In genomic region chr14:54445476-54445875, GRCm38 (mm10) we compare ENCODE assay signal across 13 mouse cellular contexts. TPM values are rescaled to one million over a fixed set of nuclear protein-coding genes. Genes with fewer than 3 reads are reported as not detected.
A peak's percentile ranks its signal among the peaks of the same experiment; 100 is the strongest.
DNase-seq lines count a peak whose midpoint lies in the region; ATAC-seq and TF ChIP-seq lines count a peak whose summit lies in the region.
"Had no signal": no experiment of that assay in that cellular context is flagged by ENCODE, and none has a peak within 500 bp of the region (broad histone marks: within the 10 kb centered on the region; RNA-seq: fewer than 3 reads in every experiment).

No protein-coding gene starts in this region.

- peak; percentile 28; the same call in 1 of the 2 replicates for ATAC-seq in liver, embryonic 12.5 days
- no peak for ATAC-seq in limb, embryonic 15.5 days (ENCODE audit: insufficient number of reproducible peaks, low FRiP score, low TSS enrichment, low read depth)
- no peak for ATAC-seq in megakaryocyte, adult 5-6 weeks (ENCODE audit: poor library complexity, severe bottlenecking)
- ATAC-seq: activated CD4-positive, CD25-positive, alpha-beta regulatory T cell, adult 4 months had no signal

- H3K36me3 ChIP-seq in liver, embryonic 12.5 days: peaks cover 4% of the 10 kb centered on the region; the same call in 1 of the 2 replicates
- H3K36me3 ChIP-seq in limb, embryonic 15.5 days: peaks cover 13% of the 10 kb centered on the region

- peak overlapping the region; percentile 41; the same call in 1 of the 2 replicates for H3K27ac ChIP-seq in liver, embryonic 12.5 days
- peak overlapping the region; percentile 59 for H3K27ac ChIP-seq in embryonic fibroblast, embryonic 13.5 days (ENCODE audit: insufficient read depth, low read length)
- peak overlapping the region; percentile 63 for H3K27ac ChIP-seq in limb, embryonic 15.5 days
- H3K27ac ChIP-seq: embryonic facial prominence, embryonic 10.5 days; kidney, embryonic 15.5 days had no signal

- H3K4me1 ChIP-seq in liver, embryonic 12.5 days: peaks cover 42% of the 10 kb centered on the region
- peaks cover 27% of the 10 kb centered on the region for H3K4me1 ChIP-seq in embryonic fibroblast, embryonic 13.5 days (ENCODE audit: control insufficient read depth, insufficient read depth, low read length)
- H3K4me1 ChIP-seq in limb, embryonic 15.5 days: peaks cover 42% of the 10 kb centered on the region

- no peaks in the 10 kb centered on the region for H3K9me3 ChIP-seq in liver, embryonic 12.5 days (replicated peaks)
- no peaks in the 10 kb centered on the region for H3K9me3 ChIP-seq in limb, embryonic 15.5 days
- H3K9me3 ChIP-seq: embryonic facial prominence, embryonic 10.5 days; kidney, embryonic 15.5 days had no signal

- DNase-seq in gastrocnemius, adult 18-20 months (ENCODE audit: low spot score): peak; percentile 37
- DNase-seq in gastrocnemius, adult 8-10 months (ENCODE audit: low spot score in 2 of 2): no peak
- DNase-seq in liver: no peak
- DNase-seq in thymus, postnatal 4 days: no peak
- DNase-seq: cerebellum, adult 8-10 months had no signal

- H3K27me3 ChIP-seq in liver, embryonic 12.5 days (replicated peaks): peaks cover 9% of the 10 kb centered on the region
- no peaks in the 10 kb centered on the region for H3K27me3 ChIP-seq in limb, embryonic 15.5 days
- H3K27me3 ChIP-seq: kidney, embryonic 15.5 days had no signal

- no peak for TF ChIP-seq POLR2A in embryonic fibroblast, embryonic 13.5 days (IDR thresholded peaks at IDR 0.05; ENCODE audit: low read depth, low read length)

- 56% methylated on average over 3 of the region's 3 CpGs for WGBS in liver, embryonic 12.5 days (ENCODE audit: insufficient replicate concordance)
- WGBS in limb, embryonic 15.5 days: 44% methylated on average over 3 of the region's 3 CpGs

- TF ChIP-seq CTCF in embryonic fibroblast, embryonic 13.5 days (IDR thresholded peaks at IDR 0.05; ENCODE audit: borderline replicate concordance, insufficient read depth, low read length): no peak

- no peak overlapping the region for H3K4me3 ChIP-seq in liver, embryonic 12.5 days
- no peak overlapping the region for H3K4me3 ChIP-seq in embryonic fibroblast, embryonic 13.5 days (ENCODE audit: insufficient read depth, low read length)
- H3K4me3 ChIP-seq in limb, embryonic 15.5 days: no peak overlapping the region
- H3K4me3 ChIP-seq: embryonic facial prominence, embryonic 10.5 days; kidney, embryonic 15.5 days had no signal

- no peak overlapping the region for H3K4me2 ChIP-seq in liver, embryonic 12.5 days
- no peak overlapping the region for H3K4me2 ChIP-seq in limb, embryonic 15.5 days
- H3K4me2 ChIP-seq: kidney, embryonic 15.5 days had no signal

- peak overlapping the region; percentile 12; the same call in 1 of the 2 replicates for H3K9ac ChIP-seq in liver, embryonic 12.5 days
- no peak overlapping the region for H3K9ac ChIP-seq in limb, embryonic 15.5 days
- H3K9ac ChIP-seq: kidney, embryonic 15.5 days had no signal

RNA-seq across cellular contexts. Expression of gene Mmp14, which starts 14.1 kb away (rescaled TPM):
- total RNA-seq in gastrocnemius, adult 18-20 months (2021): 10 to 100 TPM in 1 of 2 experiments, 1 to 10 TPM in 1; 7.3 to 10.6 TPM
- 1 to 10 TPM; 2.8 to 6.3 (median 3.7) TPM for total RNA-seq in gastrocnemius, adult 8-10 months (2022)
- polyA plus RNA-seq in liver, embryonic 12.5 days (2016; fragmentation: Nextera tagmentation; extraction: Ambion mirVana): 36.7 and 38.2 TPM in 2 replicates
- 618 and 779 TPM in 2 replicates for polyA plus RNA-seq in embryonic fibroblast, embryonic 13.5 days (2011; ENCODE audit: insufficient read length, low read depth, missing spikeins)
- 245 and 272 TPM in 2 replicates for polyA plus RNA-seq in limb, embryonic 15.5 days (2015; fragmentation: Nextera tagmentation; extraction: Ambion mirVana)
- total RNA-seq in megakaryocyte, adult 5-6 weeks (2015): 0.66 and 1.1 TPM in 2 replicates
- 0.61 TPM in 1 of 2 replicates, not detected in the other for total RNA-seq in megakaryocyte, adult 5-6 weeks (2017)
- total RNA-seq: monocyte, adult 5-6 weeks had no signal

RNA-seq across cellular contexts. Expression of gene Lrp10, which starts 18.5 kb away (rescaled TPM):
- 10 to 100 TPM; 28.5 to 31.2 TPM for total RNA-seq in gastrocnemius, adult 18-20 months (2021)
- total RNA-seq in gastrocnemius, adult 8-10 months (2022): 10 to 100 TPM; 23.5 to 34.0 (median 29.5) TPM
- 31.2 and 32.9 TPM in 2 replicates for polyA plus RNA-seq in liver, embryonic 12.5 days (2016; fragmentation: Nextera tagmentation; extraction: Ambion mirVana)
- 85.6 and 98.2 TPM in 2 replicates for polyA plus RNA-seq in embryonic fibroblast, embryonic 13.5 days (2011; ENCODE audit: insufficient read length, low read depth, missing spikeins)
- polyA plus RNA-seq in limb, embryonic 15.5 days (2015; fragmentation: Nextera tagmentation; extraction: Ambion mirVana): 42.8 and 46.4 TPM in 2 replicates
- total RNA-seq in megakaryocyte, adult 5-6 weeks (2015): 29.9 and 31.2 TPM in 2 replicates
- total RNA-seq in megakaryocyte, adult 5-6 weeks (2017): 46.9 and 51.7 TPM in 2 replicates

RNA-seq across cellular contexts. Expression of gene Mrpl52, which starts 18.8 kb away (rescaled TPM):
- 100 to 1,000 TPM in 1 of 2 experiments, 10 to 100 TPM in 1; 100.0 to 110 TPM for total RNA-seq in gastrocnemius, adult 18-20 months (2021)
- 100 to 1,000 TPM; 104 to 126 (median 117) TPM for total RNA-seq in gastrocnemius, adult 8-10 months (2022)
- 269 and 282 TPM in 2 replicates for polyA plus RNA-seq in liver, embryonic 12.5 days (2016; fragmentation: Nextera tagmentation; extraction: Ambion mirVana)
- polyA plus RNA-seq in embryonic fibroblast, embryonic 13.5 days (2011; ENCODE audit: insufficient read length, low read depth, missing spikeins): 138 and 143 TPM in 2 replicates
- 196 and 218 TPM in 2 replicates for polyA plus RNA-seq in limb, embryonic 15.5 days (2015; fragmentation: Nextera tagmentation; extraction: Ambion mirVana)
- 129 and 145 TPM in 2 replicates for total RNA-seq in megakaryocyte, adult 5-6 weeks (2015)
- 71.4 and 81.6 TPM in 2 replicates for total RNA-seq in megakaryocyte, adult 5-6 weeks (2017)

RNA-seq across cellular contexts. Expression of gene Slc7a7, which starts 27.9 kb away (rescaled TPM):
- total RNA-seq in gastrocnemius, adult 18-20 months (2021): under 1 TPM; 0.52 to 0.73 TPM
- total RNA-seq in gastrocnemius, adult 8-10 months (2022): 1 to 10 TPM in 2 of 4 experiments, under 1 TPM in 2; 0.46 to 1.9 (median 0.89) TPM
- polyA plus RNA-seq in liver, embryonic 12.5 days (2016; fragmentation: Nextera tagmentation; extraction: Ambion mirVana): 8.4 and 8.5 TPM in 2 replicates
- polyA plus RNA-seq in embryonic fibroblast, embryonic 13.5 days (2011; ENCODE audit: insufficient read length, low read depth, missing spikeins): 6.9 and 7.0 TPM in 2 replicates
- polyA plus RNA-seq in limb, embryonic 15.5 days (2015; fragmentation: Nextera tagmentation; extraction: Ambion mirVana): 5.8 and 6.5 TPM in 2 replicates
- total RNA-seq in megakaryocyte, adult 5-6 weeks (2015): 13.1 and 19.3 TPM in 2 replicates
- 15.9 and 16.7 TPM in 2 replicates for total RNA-seq in megakaryocyte, adult 5-6 weeks (2017)

RNA-seq across cellular contexts. Expression of gene Rem2, which starts 30.4 kb away (rescaled TPM):
- total RNA-seq in gastrocnemius, adult 18-20 months (2021): not detected
- total RNA-seq in gastrocnemius, adult 8-10 months (2022): not detected
- 0.19 and 0.39 TPM in 2 replicates for polyA plus RNA-seq in liver, embryonic 12.5 days (2016; fragmentation: Nextera tagmentation; extraction: Ambion mirVana)
- 0.94 TPM in 1 of 2 replicates, not detected in the other for polyA plus RNA-seq in embryonic fibroblast, embryonic 13.5 days (2011; ENCODE audit: insufficient read length, low read depth, missing spikeins)
- polyA plus RNA-seq in limb, embryonic 15.5 days (2015; fragmentation: Nextera tagmentation; extraction: Ambion mirVana): 1.5 and 2.2 TPM in 2 replicates
- not detected in 2 replicates for total RNA-seq in megakaryocyte, adult 5-6 weeks (2015)
- total RNA-seq in megakaryocyte, adult 5-6 weeks (2017): not detected in 2 replicates
- total RNA-seq: monocyte, adult 5-6 weeks had no signal
